Mouse (Mus musculus): ENCODE measurements around the gene Tent5b. TPM values are rescaled to one million over a fixed set of nuclear protein-coding genes. Genes with fewer than 3 reads are reported as not detected.

Tent5b gene
- 0.09 and 0.14 TPM in 2 replicates for polyA plus RNA-seq (2015; fragmentation: Nextera tagmentation; extraction: Ambion mirVana)

DNA sequence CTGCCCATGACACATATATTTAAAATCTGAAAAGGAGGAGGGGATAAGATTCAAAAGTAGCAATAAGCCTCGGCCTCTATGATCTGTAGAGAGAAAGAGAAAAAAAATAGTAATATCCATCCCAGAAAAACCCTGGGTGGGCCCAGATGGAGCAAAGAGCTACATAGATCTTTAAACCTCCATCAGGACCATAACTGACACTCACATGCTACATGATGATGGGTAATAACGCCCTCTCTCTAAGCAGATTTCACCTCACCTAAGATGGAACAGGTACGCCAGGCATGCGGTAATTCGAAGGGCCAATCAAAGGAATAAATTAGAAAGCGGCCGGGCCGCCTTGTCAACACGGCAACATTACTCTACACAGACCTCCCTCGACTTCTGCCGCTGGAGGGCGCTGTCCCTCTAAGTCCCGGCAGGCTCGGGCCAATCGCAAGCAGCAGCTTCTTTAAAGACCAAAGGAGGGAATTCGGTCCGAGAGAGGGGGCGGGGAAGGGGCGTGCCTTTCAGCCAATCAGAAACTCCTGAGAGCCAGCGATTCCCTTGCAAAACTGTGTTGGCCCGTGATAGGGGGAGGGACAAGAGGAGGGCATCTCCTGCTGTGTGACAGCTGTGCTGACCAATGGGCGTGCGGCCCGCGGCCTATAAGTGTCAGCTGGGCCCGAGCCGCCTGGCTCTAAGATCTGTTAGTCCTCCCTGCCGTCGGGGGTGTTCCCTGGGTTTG lies at the start of gene Tent5b:
Tent5b (plus strand) TSS at position 675 of the 727 bp plus-strand sequence.
- H3K9me3 ChIP-seq (ENCODE audit: control insufficient read depth, low read length): no peaks in the 10 kb centered on the region
- no peak within 1 kb of the TSS; the same call in 1 of the 2 replicates for H3K9ac ChIP-seq (replicated peaks; ENCODE audit: low read depth, low read length)
- peak within 1 kb of the TSS; percentile 55 for H3K4me2 ChIP-seq (ENCODE audit: low read length)
- H3K27me3 ChIP-seq (replicated peaks; ENCODE audit: control insufficient read depth, insufficient read depth, low read length): peaks cover 25% of the 10 kb centered on the region
- WGBS: 4% methylated on average over 29 of the region's 29 CpGs
- ATAC-seq: peak; percentile 99
- H3K4me3 ChIP-seq (replicated peaks; ENCODE audit: low read length): peak within 1 kb of the TSS; percentile 43
- no peaks in the 10 kb centered on the region for H3K36me3 ChIP-seq (ENCODE audit: control insufficient read depth, insufficient read depth)
- H3K4me1 ChIP-seq (replicated peaks; ENCODE audit: control insufficient read depth, insufficient read depth, low read length): peaks cover 8% of the 10 kb centered on the region; the same call in 1 of the 2 replicates
- no peak within 1 kb of the TSS for H3K27ac ChIP-seq (ENCODE audit: low read length)

DNA sequence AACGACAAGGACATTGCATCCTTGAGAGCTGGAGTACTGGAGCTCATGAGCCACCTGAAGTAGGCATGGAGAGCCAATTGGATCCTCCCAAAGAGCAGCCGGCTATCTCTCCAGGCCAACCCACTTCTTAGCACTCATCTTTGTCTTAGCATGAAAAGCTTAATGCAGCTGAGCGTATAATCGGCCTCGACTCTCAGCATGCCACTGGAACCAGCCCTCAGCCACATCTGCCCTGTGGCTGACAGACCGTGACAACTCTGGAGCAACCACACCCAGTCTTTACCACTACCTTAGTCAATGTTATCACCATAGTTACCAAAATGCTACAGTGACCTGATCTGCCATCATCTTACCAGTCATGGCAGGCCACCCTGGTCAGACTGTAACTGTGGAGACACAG lies 48.4 kb upstream of the Tent5b start:
- H3K4me3 ChIP-seq (replicated peaks; ENCODE audit: low read length): no peak overlapping the region
- 58% methylated on average over 6 of the region's 6 CpGs for WGBS
- H3K27me3 ChIP-seq (replicated peaks; ENCODE audit: control insufficient read depth, insufficient read depth, low read length): no peaks in the 10 kb centered on the region
- H3K36me3 ChIP-seq (ENCODE audit: control insufficient read depth, insufficient read depth): no peaks in the 10 kb centered on the region
- no peak overlapping the region for H3K9ac ChIP-seq (replicated peaks; ENCODE audit: low read depth, low read length)
- H3K9me3 ChIP-seq (ENCODE audit: control insufficient read depth, low read length): no peaks in the 10 kb centered on the region
- H3K4me2 ChIP-seq (ENCODE audit: low read length): no peak overlapping the region
- H3K4me1 ChIP-seq (replicated peaks; ENCODE audit: control insufficient read depth, insufficient read depth, low read length): peaks cover 7% of the 10 kb centered on the region
- H3K27ac ChIP-seq (ENCODE audit: low read length): no peak overlapping the region
- ATAC-seq: no peak

DNA sequence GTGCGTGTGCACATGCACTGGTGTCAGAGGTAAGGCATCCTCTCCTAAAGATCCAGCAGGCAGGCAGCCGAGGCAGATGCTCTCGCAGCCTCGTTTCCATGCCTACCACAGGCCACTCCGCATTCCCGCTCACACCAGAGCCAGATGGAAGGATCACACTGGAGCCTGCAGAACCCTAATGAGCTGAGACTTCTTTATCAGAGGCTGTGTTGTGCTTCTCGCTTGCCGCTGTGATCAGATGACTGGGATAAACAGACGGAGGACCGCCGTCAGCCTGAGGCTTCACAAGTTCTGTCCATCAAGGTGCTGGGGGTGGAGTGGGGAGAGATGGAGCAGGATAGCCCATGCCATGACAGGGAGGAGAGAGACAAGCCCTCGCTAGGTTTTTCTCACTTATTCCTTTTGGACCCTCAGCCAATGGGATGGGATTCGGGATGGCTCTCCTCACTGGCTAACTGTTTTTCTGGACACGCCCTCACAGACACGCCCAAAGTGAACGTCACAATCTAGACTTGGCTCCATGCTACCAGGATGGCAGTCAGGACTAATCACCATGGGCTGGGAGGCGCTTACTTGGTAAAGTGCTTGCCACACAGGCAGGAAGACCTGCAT lies 47.3 kb upstream of the Tent5b start:
- peak; percentile 88 for ATAC-seq
- Histone ChIP-seq H3K4me2 (ENCODE audit: low read length) (peak overlapping the region; percentile 37), H3K4me3 (replicated peaks; ENCODE audit: low read length) (peak overlapping the region; percentile 9; the same call in 1 of the 2 replicates), H3K9ac (replicated peaks; ENCODE audit: low read depth, low read length) (no peak overlapping the region), H3K36me3 (ENCODE audit: control insufficient read depth, insufficient read depth) (no peaks in the 10 kb centered on the region), H3K27ac (ENCODE audit: low read length) (peak overlapping the region; percentile 58), H3K4me1 (replicated peaks; ENCODE audit: control insufficient read depth, insufficient read depth, low read length) (peaks cover 7% of the 10 kb centered on the region), H3K27me3 (replicated peaks; ENCODE audit: control insufficient read depth, insufficient read depth, low read length) (no peaks in the 10 kb centered on the region), H3K9me3 (ENCODE audit: control insufficient read depth, low read length) (no peaks in the 10 kb centered on the region)
- 16% methylated on average over 17 of the region's 17 CpGs for WGBS

DNA sequence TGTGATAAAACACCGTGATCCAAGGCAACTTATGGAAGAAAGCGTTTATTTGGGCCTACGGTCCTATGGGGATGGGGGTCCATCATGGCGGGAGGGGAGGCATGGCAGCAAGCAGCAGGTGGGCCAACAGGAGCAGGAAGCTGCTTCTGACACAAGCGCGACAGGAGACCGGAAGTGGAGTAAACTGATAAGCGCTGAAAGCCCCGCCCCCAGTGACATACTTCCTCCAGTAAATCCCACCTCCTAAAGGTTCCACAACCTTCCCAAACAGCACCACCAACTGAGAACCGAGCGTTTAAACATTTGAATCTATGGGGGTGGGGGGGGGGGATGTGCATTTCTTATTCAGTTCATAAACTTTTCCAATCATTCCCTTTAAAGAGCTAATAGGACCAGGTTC lies 44.0 kb upstream of the Tent5b start:
- Histone ChIP-seq H3K27ac (ENCODE audit: low read length) (no peak overlapping the region), H3K27me3 (replicated peaks; ENCODE audit: control insufficient read depth, insufficient read depth, low read length) (no peaks in the 10 kb centered on the region), H3K4me2 (ENCODE audit: low read length) (no peak overlapping the region), H3K4me3 (replicated peaks; ENCODE audit: low read length) (no peak overlapping the region), H3K9ac (replicated peaks; ENCODE audit: low read depth, low read length) (no peak overlapping the region), H3K4me1 (replicated peaks; ENCODE audit: control insufficient read depth, insufficient read depth, low read length) (peaks cover 21% of the 10 kb centered on the region), H3K9me3 (ENCODE audit: control insufficient read depth, low read length) (no peaks in the 10 kb centered on the region), H3K36me3 (ENCODE audit: control insufficient read depth, insufficient read depth) (no peaks in the 10 kb centered on the region)
- WGBS: 93% methylated on average over 11 of the region's 11 CpGs
- ATAC-seq: no peak

DNA sequence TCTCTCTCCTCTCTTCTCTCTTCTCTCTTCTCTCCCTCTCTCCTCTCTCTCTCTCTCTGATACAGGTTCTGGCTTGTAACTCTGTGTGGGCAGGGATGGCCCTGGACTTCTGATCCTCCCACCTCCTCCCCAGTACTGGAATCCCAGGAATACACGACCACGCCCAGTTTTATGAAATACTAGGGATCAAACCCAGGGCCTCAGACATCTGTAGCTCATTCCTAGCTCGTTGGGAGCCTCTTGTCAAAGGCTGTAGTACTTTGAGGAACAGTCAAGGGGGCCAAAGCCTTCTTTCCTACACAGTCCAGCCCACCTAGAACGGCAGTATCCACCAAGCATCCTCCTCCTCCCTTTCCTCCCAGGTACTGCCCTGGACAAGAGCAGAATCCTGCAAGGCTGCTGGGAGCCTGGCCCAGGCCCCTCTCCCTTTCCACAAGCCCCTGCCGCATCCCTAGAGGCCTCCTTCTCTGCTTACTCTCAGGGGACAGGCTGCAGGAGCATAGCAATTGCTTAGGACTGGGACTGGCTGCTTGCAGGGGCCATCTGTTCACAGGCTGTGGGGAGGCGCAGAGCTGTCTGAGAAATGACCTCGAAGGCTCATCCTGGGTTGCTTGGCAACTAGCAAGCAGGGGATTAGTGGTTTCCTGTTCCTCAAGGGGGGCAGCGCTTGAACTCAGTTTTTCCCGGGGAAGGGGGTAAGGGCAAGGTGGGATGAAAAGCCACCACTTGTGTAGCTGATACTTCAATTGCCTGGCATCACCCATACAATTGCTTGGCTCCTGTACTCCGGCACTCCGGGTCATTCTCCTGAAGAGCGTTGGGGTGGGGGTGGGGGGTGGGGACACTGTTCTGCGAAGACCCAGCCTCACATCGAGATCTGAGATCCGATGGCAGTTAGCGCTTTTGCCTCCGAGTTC lies 40.2 kb upstream of the Tent5b start:
- Histone ChIP-seq H3K36me3 (ENCODE audit: control insufficient read depth, insufficient read depth) (no peaks in the 10 kb centered on the region), H3K9ac (replicated peaks; ENCODE audit: low read depth, low read length) (peak overlapping the region; percentile 44; the same call in 1 of the 2 replicates), H3K9me3 (ENCODE audit: control insufficient read depth, low read length) (no peaks in the 10 kb centered on the region), H3K4me1 (replicated peaks; ENCODE audit: control insufficient read depth, insufficient read depth, low read length) (peaks cover 14% of the 10 kb centered on the region), H3K4me3 (replicated peaks; ENCODE audit: low read length) (no peak overlapping the region), H3K27ac (ENCODE audit: low read length) (peak overlapping the region; percentile 80), H3K4me2 (ENCODE audit: low read length) (peak overlapping the region; percentile 36), H3K27me3 (replicated peaks; ENCODE audit: control insufficient read depth, insufficient read depth, low read length) (no peaks in the 10 kb centered on the region)
- peak; percentile 93 for ATAC-seq
- 9% methylated on average over 17 of the region's 17 CpGs for WGBS

DNA sequence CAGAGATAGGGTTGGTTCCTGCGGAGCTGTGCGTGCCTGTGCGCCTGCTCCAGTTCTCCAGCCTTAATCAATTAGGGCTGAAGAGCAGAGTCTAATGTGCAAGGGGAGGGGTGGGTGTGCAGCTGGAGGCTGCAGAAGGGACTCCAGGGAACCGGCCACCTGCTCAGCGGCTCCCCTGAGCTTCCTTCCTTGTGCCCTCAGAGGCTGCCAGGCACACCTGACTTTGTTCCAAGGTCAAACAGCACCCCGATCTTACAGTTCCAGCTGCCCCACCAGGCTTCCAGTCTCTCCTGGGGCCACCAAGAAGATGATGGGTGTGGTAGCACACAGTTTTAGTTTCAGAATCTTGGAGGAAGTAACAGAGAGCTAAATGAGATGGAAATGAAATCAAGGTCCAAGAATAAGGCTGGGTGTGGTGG lies 39.5 kb upstream of the Tent5b start:
- ATAC-seq: peak; percentile 55
- H3K9me3 ChIP-seq (ENCODE audit: control insufficient read depth, low read length): no peaks in the 10 kb centered on the region
- H3K27me3 ChIP-seq (replicated peaks; ENCODE audit: control insufficient read depth, insufficient read depth, low read length): no peaks in the 10 kb centered on the region
- H3K9ac ChIP-seq (replicated peaks; ENCODE audit: low read depth, low read length): 0 out of 2 replicates have a peak overlapping the region, but pooled peaks have one; percentile 44
- no peaks in the 10 kb centered on the region for H3K36me3 ChIP-seq (ENCODE audit: control insufficient read depth, insufficient read depth)
- H3K4me3 ChIP-seq (replicated peaks; ENCODE audit: low read length): no peak overlapping the region
- H3K27ac ChIP-seq (ENCODE audit: low read length): peak overlapping the region; percentile 37; the same call in 1 of the 2 replicates
- 9% methylated on average over 6 of the region's 6 CpGs for WGBS
- peaks cover 14% of the 10 kb centered on the region for H3K4me1 ChIP-seq (replicated peaks; ENCODE audit: control insufficient read depth, insufficient read depth, low read length)
- H3K4me2 ChIP-seq (ENCODE audit: low read length): peak overlapping the region; percentile 36

DNA sequence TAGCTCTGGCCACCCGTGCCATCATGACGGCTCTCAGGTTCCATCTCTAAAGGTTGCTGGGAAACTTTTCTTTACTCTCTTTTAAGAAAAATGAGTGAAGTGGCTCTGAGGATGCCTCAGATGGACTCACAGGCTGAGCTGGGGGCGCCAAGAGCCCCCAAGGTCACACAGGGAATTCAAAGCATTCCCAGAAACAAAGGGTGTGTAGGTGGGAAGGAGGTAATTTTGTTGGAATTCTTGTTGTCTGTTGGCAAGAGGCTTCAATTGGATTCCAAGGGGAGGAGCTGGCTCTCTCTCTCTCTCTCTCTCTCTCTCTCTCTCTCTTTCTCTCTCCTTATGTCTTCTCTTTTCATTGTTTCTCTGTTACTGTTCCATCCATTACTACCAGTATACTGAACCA lies 37.7 kb upstream of the Tent5b start:
- Histone ChIP-seq H3K27ac (ENCODE audit: low read length) (no peak overlapping the region), H3K27me3 (replicated peaks; ENCODE audit: control insufficient read depth, insufficient read depth, low read length) (no peaks in the 10 kb centered on the region), H3K9me3 (ENCODE audit: control insufficient read depth, low read length) (no peaks in the 10 kb centered on the region), H3K4me2 (ENCODE audit: low read length) (no peak overlapping the region), H3K4me1 (replicated peaks; ENCODE audit: control insufficient read depth, insufficient read depth, low read length) (peaks cover 14% of the 10 kb centered on the region), H3K9ac (replicated peaks; ENCODE audit: low read depth, low read length) (no peak overlapping the region), H3K36me3 (ENCODE audit: control insufficient read depth, insufficient read depth) (no peaks in the 10 kb centered on the region), H3K4me3 (replicated peaks; ENCODE audit: low read length) (no peak overlapping the region)
- ATAC-seq: no peak
- WGBS: 52% methylated on average over 3 of the region's 3 CpGs

DNA sequence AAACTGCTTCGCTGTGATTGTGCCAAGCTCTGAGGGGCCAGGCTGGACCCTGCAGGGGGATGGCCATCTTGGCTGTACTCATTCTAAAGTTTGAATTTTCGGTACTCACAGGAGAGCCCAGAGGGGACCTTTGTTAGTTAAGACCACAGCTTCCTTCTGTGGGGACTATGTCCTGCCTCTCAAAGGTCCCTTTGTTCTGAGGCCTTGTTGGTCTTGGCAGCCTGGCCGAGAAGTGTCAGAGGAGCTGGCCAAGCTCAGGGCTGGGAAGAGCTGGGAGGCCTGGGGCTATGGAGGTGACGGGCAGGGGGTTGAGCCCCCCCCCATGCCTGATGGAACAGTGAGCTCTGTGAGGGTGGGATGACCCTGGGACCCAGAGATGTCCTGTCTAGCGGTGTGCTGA lies 36.8 kb upstream of the Tent5b start:
- ATAC-seq: 0 out of 2 replicates have a peak, but pooled peaks have one; percentile 38
- no peaks in the 10 kb centered on the region for H3K27me3 ChIP-seq (replicated peaks; ENCODE audit: control insufficient read depth, insufficient read depth, low read length)
- H3K9me3 ChIP-seq (ENCODE audit: control insufficient read depth, low read length): no peaks in the 10 kb centered on the region
- no peak overlapping the region for H3K4me3 ChIP-seq (replicated peaks; ENCODE audit: low read length)
- H3K27ac ChIP-seq (ENCODE audit: low read length): peak overlapping the region; percentile 41; the same call in 1 of the 2 replicates
- 30% methylated on average over 5 of the region's 5 CpGs for WGBS
- H3K36me3 ChIP-seq (ENCODE audit: control insufficient read depth, insufficient read depth): no peaks in the 10 kb centered on the region
- H3K9ac ChIP-seq (replicated peaks; ENCODE audit: low read depth, low read length): no peak overlapping the region
- H3K4me2 ChIP-seq (ENCODE audit: low read length): no peak overlapping the region
- H3K4me1 ChIP-seq (replicated peaks; ENCODE audit: control insufficient read depth, insufficient read depth, low read length): peaks cover 14% of the 10 kb centered on the region

DNA sequence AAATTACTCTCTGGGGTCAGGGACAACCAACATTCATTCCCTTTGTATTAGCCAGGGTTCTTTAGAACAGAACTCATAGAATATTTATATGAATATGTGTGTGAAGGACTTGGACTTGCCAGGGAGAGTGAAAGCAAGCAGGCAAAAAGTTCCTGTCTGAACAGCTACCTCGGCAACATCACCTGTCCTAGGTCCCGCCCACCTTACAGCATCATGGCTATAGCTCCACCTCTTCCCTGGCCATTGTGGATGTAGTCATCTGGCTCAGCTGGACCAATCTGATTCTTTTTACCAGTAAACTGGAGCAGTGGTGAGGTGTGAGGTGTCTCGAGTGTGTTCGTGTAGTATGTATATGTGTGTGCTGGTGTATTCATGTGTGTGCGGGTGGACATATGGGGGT lies 34.2 kb upstream of the Tent5b start:
- H3K4me2 ChIP-seq (ENCODE audit: low read length): no peak overlapping the region
- no peaks in the 10 kb centered on the region for H3K36me3 ChIP-seq (ENCODE audit: control insufficient read depth, insufficient read depth)
- no peak overlapping the region for H3K4me3 ChIP-seq (replicated peaks; ENCODE audit: low read length)
- H3K9ac ChIP-seq (replicated peaks; ENCODE audit: low read depth, low read length): no peak overlapping the region
- WGBS: 83% methylated on average over 5 of the region's 5 CpGs
- no peak overlapping the region for H3K27ac ChIP-seq (ENCODE audit: low read length)
- H3K9me3 ChIP-seq (ENCODE audit: control insufficient read depth, low read length): no peaks in the 10 kb centered on the region
- H3K4me1 ChIP-seq (replicated peaks; ENCODE audit: control insufficient read depth, insufficient read depth, low read length): no peaks in the 10 kb centered on the region; the same call in 1 of the 2 replicates
- no peaks in the 10 kb centered on the region for H3K27me3 ChIP-seq (replicated peaks; ENCODE audit: control insufficient read depth, insufficient read depth, low read length)
- no peak for ATAC-seq

Data from forebrain, embryonic 16.5 days (tissue).